Mouse (Mus musculus) CD4-positive helper T cell, adult 2 months (primary cell): ENCODE results near the gene Lce3c.

ENCODE experiments used
- DNase-seq: peaks from one replicate; pipeline ENCODE4 v3.0.0-alpha.2; 2012; ENCODE audit warnings: low read depth, missing footprints, low spot score

Lce3c gene

DNA sequence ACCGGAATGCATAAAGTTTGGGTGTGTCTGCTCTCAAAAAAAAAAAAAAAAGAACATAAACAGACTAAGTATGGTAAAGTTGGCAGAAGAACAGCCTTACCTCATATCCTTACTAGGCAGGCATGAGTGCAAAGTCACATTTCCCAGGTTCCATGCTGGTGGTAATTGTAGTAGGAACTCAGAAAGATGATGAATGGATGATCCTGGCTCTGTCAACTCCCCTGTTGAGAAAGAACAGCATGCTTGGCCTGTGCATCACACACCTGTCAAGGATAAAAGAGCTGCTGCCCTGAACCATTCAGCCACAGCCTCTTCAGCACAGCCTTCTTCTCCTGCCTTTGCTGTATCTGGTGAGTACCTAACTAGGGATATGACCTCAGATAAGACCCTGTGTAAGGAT lies at the start of gene Lce3c:
Gene Lce3c, plus strand, starts transcription at position 301 of the 400 bp plus-strand sequence.
- DNase-seq, result no peak

DNA sequence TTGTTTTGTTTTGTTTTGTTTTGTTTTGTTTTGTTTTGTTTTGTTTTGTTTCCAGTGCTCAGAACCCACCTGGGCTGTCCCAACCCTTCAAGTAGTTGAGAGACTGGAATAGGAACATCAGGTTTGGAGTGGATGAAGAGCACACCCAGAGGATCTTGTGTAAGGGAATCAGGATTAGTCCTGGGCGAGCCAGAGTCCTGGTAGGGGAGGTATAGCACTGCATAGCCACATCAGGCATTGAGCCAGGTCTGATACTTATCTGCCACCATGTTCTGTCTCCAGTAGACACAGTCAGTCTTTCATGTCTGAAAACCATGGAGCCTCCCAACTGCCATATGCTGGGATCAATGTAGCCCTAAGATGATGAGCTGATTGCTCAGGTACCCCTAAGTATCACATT lies 49.8 kb upstream of the Lce3c start:
- DNase-seq, result no peak

GRCm38 (mm10) chr3:92902992-92903391 lies 41.3 kb upstream of the Lce3c start:
- no peak for DNase-seq

DNA sequence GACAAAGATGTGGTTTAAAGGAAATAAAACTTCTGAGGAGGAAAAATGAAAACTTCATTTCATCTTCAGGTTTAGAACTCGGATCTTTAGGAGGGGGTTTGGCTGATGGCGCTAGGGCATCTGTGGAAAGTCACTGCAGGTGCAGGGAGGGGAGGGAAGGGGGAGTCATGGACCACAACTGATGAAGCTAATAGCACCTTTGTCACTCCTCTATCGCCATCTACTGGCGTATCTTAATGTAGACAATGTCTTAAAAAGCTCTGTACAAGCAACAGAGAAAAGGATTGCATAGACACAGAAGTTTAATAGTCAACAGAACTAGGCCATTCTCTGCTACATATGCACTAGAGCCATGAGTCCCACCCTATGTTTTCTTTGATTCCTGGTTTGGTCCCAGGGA lies 40.6 kb upstream of the Lce3c start:
- DNase-seq, result no peak

DNA sequence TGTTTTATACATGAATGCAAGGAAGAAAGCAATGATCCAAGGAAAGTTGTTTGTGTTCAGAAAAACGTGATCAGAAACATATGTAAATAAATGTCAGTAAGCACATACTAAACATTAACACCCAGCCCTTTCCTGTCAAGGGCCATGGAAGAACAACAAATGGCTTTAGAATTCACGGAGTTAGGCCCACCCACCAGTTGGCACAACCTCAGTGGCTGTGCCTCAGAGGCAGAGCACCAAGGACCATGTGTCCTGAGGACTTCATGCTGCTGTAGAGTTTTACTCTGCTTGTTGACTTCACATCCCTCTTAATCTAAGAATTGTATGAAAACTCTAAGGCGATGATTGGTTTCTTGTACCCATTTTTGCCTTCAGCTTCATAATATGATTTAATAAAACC lies 39.1 kb upstream of the Lce3c start:
- no peak for DNase-seq

DNA sequence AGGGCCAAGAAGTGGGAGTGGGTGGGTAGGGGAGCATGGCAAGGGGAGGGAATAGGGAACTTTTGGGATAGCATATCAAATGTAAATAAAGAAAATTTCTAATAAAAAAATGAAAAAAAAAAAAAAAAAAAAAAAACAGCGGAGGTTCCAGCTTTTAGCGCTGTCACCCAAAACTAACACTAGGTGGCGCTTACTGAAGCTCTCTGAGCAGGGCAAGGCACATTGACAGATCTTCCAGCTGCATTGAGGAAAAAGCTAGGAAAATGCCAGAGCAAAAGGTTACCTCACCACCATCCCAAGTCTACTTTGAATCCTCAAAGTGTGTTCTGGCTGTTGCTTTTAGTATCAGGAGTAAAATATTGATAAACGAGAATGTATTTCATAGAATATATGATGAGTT lies 36.7 kb upstream of the Lce3c start:
- DNase-seq, result no peak

- DNase-seq, result no peak
Measured at GRCm38 (mm10) chr3:92920364-92920763, 23.9 kb upstream of the Lce3c start.

DNA sequence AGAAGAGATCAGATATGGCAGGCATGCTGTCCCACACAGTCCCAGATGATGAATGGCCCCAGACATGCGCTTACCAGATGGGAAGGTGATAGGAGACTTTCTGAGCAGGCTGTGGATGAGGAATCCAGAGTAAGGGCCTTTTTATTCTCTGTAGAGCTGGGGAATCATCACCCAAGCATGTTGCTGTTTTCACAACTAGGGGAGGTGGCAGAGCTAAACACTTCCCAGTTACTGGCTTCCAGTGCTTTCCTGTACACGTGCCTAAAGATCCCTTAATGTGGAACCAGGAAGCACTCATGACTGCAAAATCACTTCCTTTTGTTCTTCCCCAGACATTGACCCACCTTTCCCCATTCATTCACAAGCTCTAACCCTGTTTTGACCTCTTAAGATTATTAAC lies 18.2 kb upstream of the Lce3c start, which contains the start of gene Lce3a:
Gene Lce3a, minus strand, starts transcription at position 101 of the 400 bp plus-strand sequence.
- DNase-seq, result no peak

- DNase-seq, result no peak
Measured at GRCm38 (mm10) chr3:92932679-92933078, 11.6 kb upstream of the Lce3c start, which contains the start of gene Lce3b. TSS of gene Lce3b (plus strand) at chr3:92932979.

- no peak for DNase-seq
Measured at GRCm38 (mm10) chr3:92957090-92957489, 12.8 kb downstream of the Lce3c start, which contains the start of gene Lce3d. TSS of gene Lce3d (plus strand) at chr3:92957390.

DNA sequence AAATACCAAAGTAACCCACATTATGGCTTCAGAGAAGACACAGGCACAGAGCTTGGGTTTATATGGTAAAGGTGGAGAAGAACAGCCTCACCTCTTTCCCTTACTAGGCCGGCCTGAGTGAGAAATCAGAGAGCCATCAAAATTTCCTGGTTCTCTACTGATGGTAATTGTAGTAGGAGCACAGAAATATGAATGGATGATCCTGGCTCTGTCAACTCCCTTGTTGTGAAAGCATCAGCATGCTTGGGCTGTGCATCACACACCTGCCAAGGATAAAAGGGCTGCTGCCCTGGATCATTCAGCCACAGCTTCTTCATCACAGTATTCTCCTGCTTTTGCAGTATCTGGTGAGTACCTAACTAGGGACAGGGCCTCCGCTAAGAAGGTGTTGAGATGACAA lies 22.5 kb downstream of the Lce3c start, which contains the start of gene Lce3e:
Gene Lce3e, plus strand, starts transcription at position 301 of the 400 bp plus-strand sequence.
- no peak for DNase-seq

- no peak for DNase-seq
Measured at GRCm38 (mm10) chr3:92978484-92978883, 34.2 kb downstream of the Lce3c start.

DNA sequence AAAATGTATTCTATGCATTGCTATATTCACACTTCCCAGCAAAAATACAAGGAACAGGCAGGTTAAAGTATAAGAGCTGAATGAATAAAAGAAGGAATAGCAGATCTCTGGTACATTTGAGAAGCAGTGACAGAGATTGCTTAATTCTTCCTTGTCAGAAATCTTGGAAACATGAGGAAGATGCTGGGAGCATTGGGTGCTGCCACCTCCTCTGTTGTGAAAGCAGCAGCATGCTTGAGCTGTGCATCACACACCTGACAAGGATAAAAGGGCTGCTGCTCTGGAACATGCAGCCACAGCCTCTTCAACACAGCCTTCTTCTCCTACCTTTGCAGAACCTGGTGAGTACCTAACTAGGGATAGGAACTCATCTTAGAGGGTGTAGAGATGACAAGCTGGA lies 47.6 kb downstream of the Lce3c start, which contains the start of gene Lce3f:
Gene Lce3f, plus strand, starts transcription at position 301 of the 400 bp plus-strand sequence.
- DNase-seq, result no peak
